Mouse (Mus musculus) adrenal gland, adult 8-10 months (tissue): Measurements from ENCODE around the gene Rcn2. TPM values are rescaled to one million over a fixed set of nuclear protein-coding genes. Genes with fewer than 3 reads are reported as not detected.
A peak's percentile ranks its signal among the peaks of the same experiment; 100 is the strongest.
"Not testable (repeated sequence)": the region's sequence is repeated elsewhere in the genome, so short reads cannot be mapped to it uniquely, and the experiment has no call there.

Source experiments
- DNase-seq: peaks from one replicate; pipeline ENCODE4 v3.0.0; 2022
- total RNA-seq, 4 experiments: library from RNA; stranded (reverse); gene quantifications; 2 replicates each; pipeline ENCODE4 v1.2.4; 2022

Rcn2 gene
- 10 to 100 TPM; 38.6 to 56.7 (median 49.2) TPM for total RNA-seq

GRCm38 (mm10) chr9:56041372-56042180 is at the start of gene Rcn2:
Rcn2 (plus strand) TSS chr9:56041845.
- peak; percentile 93 for DNase-seq

- DNase-seq = not testable (repeated sequence)
These were observed 37.0 kb upstream of the Rcn2 start for GRCm38 (mm10) chr9:56004679-56005078.

- DNase-seq = no peak
These were observed 31.2 kb upstream of the Rcn2 start, which contains the start of gene 4930563M21Rik for GRCm38 (mm10) chr9:56010450-56010849. 4930563M21Rik (minus strand) TSS chr9:56010550.

- no peak for DNase-seq
These were observed 16.9 kb upstream of the Rcn2 start for GRCm38 (mm10) chr9:56024772-56025171.

GRCm38 (mm10) chr9:56027292-56027691 is 14.4 kb upstream of the Rcn2 start:
- DNase-seq = no peak

- DNase-seq = no peak
These were observed 9.4 kb upstream of the Rcn2 start for GRCm38 (mm10) chr9:56032219-56032618.

- DNase-seq = no peak
These were observed 556 bp downstream of the Rcn2 start for GRCm38 (mm10) chr9:56042181-56042621.

GRCm38 (mm10) chr9:56053796-56054195 is 12.2 kb downstream of the Rcn2 start:
- no peak for DNase-seq

GRCm38 (mm10) chr9:56056147-56056546 is 14.5 kb downstream of the Rcn2 start:
- DNase-seq = no peak

GRCm38 (mm10) chr9:56062336-56062735 is 20.7 kb downstream of the Rcn2 start:
- no peak for DNase-seq

GRCm38 (mm10) chr9:56065011-56065410 is 23.4 kb downstream of the Rcn2 start:
- no peak for DNase-seq

- DNase-seq = no peak
These were observed 26.3 kb downstream of the Rcn2 start for GRCm38 (mm10) chr9:56067964-56068363.

- DNase-seq = no peak
These were observed 27.0 kb downstream of the Rcn2 start for GRCm38 (mm10) chr9:56068630-56069029.

- DNase-seq = no peak
These were observed 31.2 kb downstream of the Rcn2 start for GRCm38 (mm10) chr9:56072861-56073260.

- DNase-seq = no peak
These were observed 33.2 kb downstream of the Rcn2 start for GRCm38 (mm10) chr9:56074863-56075262.

GRCm38 (mm10) chr9:56075264-56075663 is 33.6 kb downstream of the Rcn2 start:
- DNase-seq = peak; percentile 56

GRCm38 (mm10) chr9:56075901-56076620 is 34.4 kb downstream of the Rcn2 start:
- DNase-seq = no peak

GRCm38 (mm10) chr9:56079587-56079986 is 37.9 kb downstream of the Rcn2 start:
- DNase-seq = no peak

GRCm38 (mm10) chr9:56086524-56086923 is 44.9 kb downstream of the Rcn2 start:
- no peak for DNase-seq

GRCm38 (mm10) chr9:56089778-56090520 is 48.3 kb downstream of the Rcn2 start, which contains the start of gene Pstpip1:
Pstpip1 (plus strand) TSS chr9:56089962.
- peak; percentile 36 for DNase-seq

- no peak for DNase-seq
These were observed 49.0 kb downstream of the Rcn2 start for GRCm38 (mm10) chr9:56090546-56091225.

- no peak for DNase-seq
These were observed 50.5 kb downstream of the Rcn2 start for GRCm38 (mm10) chr9:56092102-56092501.
